Mouse (Mus musculus): ENCODE measurements around the gene Klc4. TPM values are rescaled to one million over a fixed set of nuclear protein-coding genes. Genes with fewer than 3 reads are reported as not detected.

The Klc4 gene
- polyA plus RNA-seq, 1 experiment from 2014 or later = 32.8 TPM

DNA sequence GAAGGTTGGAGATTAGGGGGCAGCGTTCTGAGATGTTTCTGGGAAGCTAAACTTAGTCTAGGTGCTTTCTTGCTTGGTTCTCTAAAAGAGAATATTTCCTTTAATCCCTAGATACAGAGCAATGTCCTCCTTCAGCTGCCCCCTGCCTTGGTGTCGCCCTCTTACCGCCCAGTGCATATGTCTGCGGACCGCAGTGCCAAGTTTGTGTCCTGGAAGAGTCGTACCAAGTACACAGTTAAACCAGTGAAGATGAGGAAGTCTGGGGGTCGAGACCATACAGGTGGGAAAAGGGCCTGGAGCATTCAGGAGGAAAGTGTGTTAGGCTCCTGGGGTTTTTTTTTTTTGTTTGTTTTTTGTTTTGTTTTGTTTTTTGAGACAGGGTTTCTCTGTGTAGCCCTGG is 1.5 kb upstream of the Klc4 start:
- Histone ChIP-seq H3K9me3 (ENCODE audit: control insufficient read depth, low read length) (no peaks in the 10 kb centered on the region), H3K4me3 (replicated peaks; ENCODE audit: low read depth, low read length) (no peak overlapping the region), H3K4me2 (ENCODE audit: low read length) (peak overlapping the region; percentile 95; the same call in 1 of the 2 replicates), H3K4me1 (ENCODE audit: control insufficient read depth, insufficient read depth, low read length) (peaks cover 38% of the 10 kb centered on the region), H3K27me3 (ENCODE audit: control insufficient read depth, insufficient read depth, low read length) (no peaks in the 10 kb centered on the region), H3K9ac (replicated peaks; ENCODE audit: low read length) (no peak overlapping the region), H3K36me3 (ENCODE audit: control insufficient read depth, insufficient read depth, low read length) (peaks cover 15% of the 10 kb centered on the region), H3K27ac (replicated peaks; ENCODE audit: low read depth, low read length) (no peak overlapping the region)
- DNase-seq (no peak), ATAC-seq (ENCODE audit: low FRiP score, low TSS enrichment) (no peak)
- 92% methylated on average over 7 of the region's 7 CpGs for WGBS

DNA sequence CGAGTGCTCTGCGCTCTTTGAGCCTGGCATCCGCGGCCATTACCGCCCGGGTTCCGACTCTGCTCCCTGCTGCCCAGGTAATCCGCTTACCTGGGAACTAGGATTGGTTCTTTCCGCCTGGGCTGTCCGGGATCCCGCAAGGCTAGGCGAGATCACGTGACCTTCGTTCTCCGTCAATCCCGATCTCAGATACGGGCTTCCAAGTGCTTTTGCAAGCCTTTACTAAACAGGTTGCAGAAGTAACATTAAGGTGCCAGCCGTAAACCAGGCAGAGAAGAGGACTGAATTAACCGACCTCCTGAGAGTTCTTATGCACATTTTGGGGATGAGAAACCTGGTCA is 470 bp upstream of the Klc4 start:
- no peaks in the 10 kb centered on the region for H3K9me3 ChIP-seq (ENCODE audit: control insufficient read depth, low read length)
- WGBS = under 1% methylated on average over 19 of the region's 19 CpGs
- ATAC-seq (ENCODE audit: low FRiP score, low TSS enrichment) (no peak; the same call in 1 of the 2 replicates), DNase-seq (no peak)
- H3K4me3 ChIP-seq (replicated peaks; ENCODE audit: low read depth, low read length) = peak overlapping the region; percentile 72
- peaks cover 22% of the 10 kb centered on the region for H3K36me3 ChIP-seq (ENCODE audit: control insufficient read depth, insufficient read depth, low read length)
- peak overlapping the region; percentile 89 for H3K27ac ChIP-seq (replicated peaks; ENCODE audit: low read depth, low read length)
- no peaks in the 10 kb centered on the region for H3K27me3 ChIP-seq (ENCODE audit: control insufficient read depth, insufficient read depth, low read length)
- peak overlapping the region; percentile 95 for H3K4me2 ChIP-seq (ENCODE audit: low read length)
- H3K4me1 ChIP-seq (ENCODE audit: control insufficient read depth, insufficient read depth, low read length) = peaks cover 31% of the 10 kb centered on the region
- peak overlapping the region; percentile 68 for H3K9ac ChIP-seq (replicated peaks; ENCODE audit: low read length)

DNA sequence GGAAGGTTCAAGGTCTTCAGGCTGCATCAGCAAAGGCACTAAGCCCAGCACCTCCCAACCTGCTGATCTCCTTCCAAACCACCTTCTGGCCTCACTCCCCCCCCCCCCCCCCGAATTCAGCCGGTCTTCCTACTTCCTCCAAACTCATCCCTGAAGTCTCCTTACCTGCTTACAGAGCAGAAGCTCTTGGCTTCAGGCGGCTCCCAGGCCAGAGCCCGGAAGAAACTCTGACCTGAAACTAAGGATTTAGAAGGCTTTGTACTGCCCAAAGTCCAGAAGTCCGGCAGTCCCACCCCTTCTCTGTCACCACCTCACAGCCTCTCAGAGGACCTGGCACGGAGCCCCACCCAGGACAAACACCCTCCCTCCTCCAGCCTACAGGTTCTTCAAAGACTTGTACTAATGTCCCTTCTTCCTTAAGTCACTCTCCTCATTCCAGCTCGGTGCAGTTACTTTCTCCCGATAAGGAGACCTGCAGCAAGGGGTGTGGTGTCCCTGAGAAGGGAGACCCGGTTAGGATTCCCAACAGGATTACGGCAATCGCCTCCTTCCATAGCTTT is 826 bp downstream of the Klc4 start:
- Histone ChIP-seq H3K27me3 (ENCODE audit: control insufficient read depth, insufficient read depth, low read length) (no peaks in the 10 kb centered on the region), H3K4me1 (ENCODE audit: control insufficient read depth, insufficient read depth, low read length) (peaks cover 25% of the 10 kb centered on the region), H3K27ac (replicated peaks; ENCODE audit: low read depth, low read length) (peak overlapping the region; percentile 26; the same call in 1 of the 2 replicates), H3K9me3 (ENCODE audit: control insufficient read depth, low read length) (no peaks in the 10 kb centered on the region), H3K36me3 (ENCODE audit: control insufficient read depth, insufficient read depth, low read length) (peaks cover 35% of the 10 kb centered on the region), H3K4me2 (ENCODE audit: low read length) (peak overlapping the region; percentile 95), H3K4me3 (replicated peaks; ENCODE audit: low read depth, low read length) (peak overlapping the region; percentile 72), H3K9ac (replicated peaks; ENCODE audit: low read length) (peak overlapping the region; percentile 73)
- ATAC-seq (ENCODE audit: low FRiP score, low TSS enrichment) (no peak), DNase-seq (no peak)
- WGBS = 12% methylated on average over 11 of the region's 11 CpGs

DNA sequence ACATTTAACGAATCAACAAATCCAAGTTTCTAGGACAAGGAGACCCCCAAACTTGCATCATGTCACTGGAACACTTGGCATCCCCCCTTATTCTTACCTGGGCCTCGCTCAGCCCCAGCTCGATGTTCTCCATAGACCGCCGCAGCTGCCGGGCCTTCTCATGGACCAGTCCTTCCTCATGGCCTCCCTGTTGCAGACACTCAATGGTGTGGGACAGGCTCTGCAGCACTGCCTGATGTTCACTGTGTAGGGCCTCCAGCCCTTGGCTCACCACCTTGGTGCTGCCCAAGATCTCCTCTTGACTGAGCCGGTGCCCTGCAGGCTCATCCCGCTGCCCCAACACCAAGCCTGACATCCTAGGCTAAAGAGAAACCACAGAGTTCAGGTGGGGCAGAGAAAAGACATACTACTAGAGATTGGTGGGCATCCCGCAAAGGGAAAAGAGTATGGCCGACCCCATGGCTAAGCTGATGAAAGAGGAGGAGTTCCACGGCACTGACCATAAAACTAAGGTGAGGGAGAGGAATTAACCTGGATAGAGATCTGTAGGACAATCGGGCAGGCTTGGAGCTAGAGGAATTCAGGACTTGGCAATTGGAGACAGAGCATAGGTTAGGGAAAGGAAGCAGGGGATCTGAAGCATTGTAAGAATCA is 1.5 kb downstream of the Klc4 start:
- Histone ChIP-seq H3K27ac (replicated peaks; ENCODE audit: low read depth, low read length) (no peak overlapping the region), H3K4me2 (ENCODE audit: low read length) (peak overlapping the region; percentile 95), H3K9ac (replicated peaks; ENCODE audit: low read length) (peak overlapping the region; percentile 73; the same call in 1 of the 2 replicates), H3K4me1 (ENCODE audit: control insufficient read depth, insufficient read depth, low read length) (peaks cover 19% of the 10 kb centered on the region), H3K4me3 (replicated peaks; ENCODE audit: low read depth, low read length) (peak overlapping the region; percentile 72), H3K9me3 (ENCODE audit: control insufficient read depth, low read length) (no peaks in the 10 kb centered on the region), H3K36me3 (ENCODE audit: control insufficient read depth, insufficient read depth, low read length) (peaks cover 42% of the 10 kb centered on the region), H3K27me3 (ENCODE audit: control insufficient read depth, insufficient read depth, low read length) (no peaks in the 10 kb centered on the region)
- DNase-seq (no peak), ATAC-seq (ENCODE audit: low FRiP score, low TSS enrichment) (no peak)
- WGBS = 89% methylated on average over 12 of the region's 12 CpGs

DNA sequence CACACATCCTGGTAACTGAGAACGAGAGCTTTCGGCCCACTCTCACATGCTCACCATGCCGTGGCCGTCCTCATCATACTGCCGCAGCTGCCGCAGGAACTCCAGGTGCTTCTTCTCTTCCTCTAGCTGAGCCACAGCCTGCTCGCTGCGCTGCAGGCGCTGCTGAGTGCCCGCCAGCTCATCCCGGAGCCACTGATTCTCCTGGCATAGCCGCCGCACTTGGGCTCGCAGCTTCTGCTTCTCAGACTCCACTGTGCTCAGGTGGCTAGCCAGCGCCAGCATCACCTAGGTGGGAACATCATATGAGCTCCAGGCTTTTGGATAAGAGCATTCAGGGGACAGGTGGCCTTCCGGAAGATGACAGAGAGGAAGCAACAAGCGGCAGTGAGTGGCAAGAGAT is 3.8 kb downstream of the Klc4 start:
- Histone ChIP-seq H3K9me3 (ENCODE audit: control insufficient read depth, low read length) (no peaks in the 10 kb centered on the region), H3K4me2 (ENCODE audit: low read length) (no peak overlapping the region), H3K4me3 (replicated peaks; ENCODE audit: low read depth, low read length) (no peak overlapping the region), H3K36me3 (ENCODE audit: control insufficient read depth, insufficient read depth, low read length) (peaks cover 46% of the 10 kb centered on the region), H3K27me3 (ENCODE audit: control insufficient read depth, insufficient read depth, low read length) (no peaks in the 10 kb centered on the region), H3K9ac (replicated peaks; ENCODE audit: low read length) (no peak overlapping the region), H3K27ac (replicated peaks; ENCODE audit: low read depth, low read length) (no peak overlapping the region), H3K4me1 (ENCODE audit: control insufficient read depth, insufficient read depth, low read length) (peaks cover 18% of the 10 kb centered on the region)
- WGBS = 95% methylated on average over 17 of the region's 17 CpGs
- DNase-seq = no peak
- no peak for ATAC-seq (ENCODE audit: low FRiP score, low TSS enrichment)

DNA sequence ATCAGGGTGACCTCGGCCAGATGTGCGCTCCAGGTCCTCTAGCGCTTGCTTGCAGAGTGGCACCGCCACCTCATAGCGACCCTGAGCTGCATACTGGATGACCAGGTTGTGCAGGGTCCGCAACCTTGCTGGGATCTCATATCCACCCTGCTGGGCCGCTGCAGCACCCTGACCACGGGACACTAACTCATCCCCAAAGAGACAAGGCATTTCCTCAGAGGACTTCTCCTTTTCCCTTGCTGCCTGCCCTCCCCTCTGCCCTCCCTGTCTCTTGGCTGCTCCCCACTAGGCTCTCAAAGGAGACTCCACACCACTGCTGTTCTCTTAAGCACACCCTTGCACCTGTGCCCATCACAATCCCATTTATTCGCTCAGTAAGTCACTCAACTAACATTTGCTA is 5.9 kb downstream of the Klc4 start:
- ATAC-seq (ENCODE audit: low FRiP score, low TSS enrichment) (no peak), DNase-seq (no peak)
- Histone ChIP-seq H3K27me3 (ENCODE audit: control insufficient read depth, insufficient read depth, low read length) (no peaks in the 10 kb centered on the region), H3K9me3 (ENCODE audit: control insufficient read depth, low read length) (no peaks in the 10 kb centered on the region), H3K9ac (replicated peaks; ENCODE audit: low read length) (no peak overlapping the region), H3K4me3 (replicated peaks; ENCODE audit: low read depth, low read length) (no peak overlapping the region), H3K4me1 (ENCODE audit: control insufficient read depth, insufficient read depth, low read length) (peaks cover 7% of the 10 kb centered on the region), H3K4me2 (ENCODE audit: low read length) (no peak overlapping the region), H3K27ac (replicated peaks; ENCODE audit: low read depth, low read length) (no peak overlapping the region), H3K36me3 (ENCODE audit: control insufficient read depth, insufficient read depth, low read length) (peaks cover 53% of the 10 kb centered on the region)
- WGBS = 85% methylated on average over 9 of the region's 9 CpGs

DNA sequence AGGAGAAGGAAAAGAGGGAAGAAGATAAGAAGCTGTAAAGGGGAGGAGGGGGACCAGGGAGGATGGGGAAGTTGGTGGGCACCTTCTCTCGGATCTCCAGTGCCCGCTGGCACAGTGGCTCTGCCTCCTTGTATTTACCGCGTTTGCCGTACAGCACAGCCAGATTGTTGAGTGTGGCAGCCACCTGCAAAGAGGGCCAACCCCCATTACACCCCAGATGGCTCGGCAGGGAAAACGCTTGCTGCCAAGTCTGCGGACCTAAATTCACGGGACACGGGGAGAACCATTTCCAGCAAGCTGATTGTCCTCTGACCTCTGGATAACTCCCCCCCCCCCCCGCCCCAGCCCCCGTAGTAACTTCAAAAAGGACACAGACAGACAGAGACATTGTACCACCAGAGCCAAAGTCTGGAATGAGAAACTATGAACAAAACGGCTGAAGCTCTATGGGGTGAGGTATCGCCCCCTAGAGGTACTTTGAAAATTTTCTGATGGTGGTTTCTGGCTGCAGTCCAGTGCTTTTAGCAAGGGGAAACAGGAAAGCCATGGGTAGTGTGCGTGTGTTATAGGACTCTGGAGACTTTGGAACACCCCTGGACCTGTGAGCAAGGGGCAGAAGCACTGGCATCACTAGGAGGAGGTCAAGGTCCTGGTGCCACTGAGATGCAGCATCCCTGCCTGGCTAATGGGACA is 8.8 kb downstream of the Klc4 start:
- Histone ChIP-seq H3K27ac (replicated peaks; ENCODE audit: low read depth, low read length) (no peak overlapping the region), H3K9ac (replicated peaks; ENCODE audit: low read length) (no peak overlapping the region)

DNA sequence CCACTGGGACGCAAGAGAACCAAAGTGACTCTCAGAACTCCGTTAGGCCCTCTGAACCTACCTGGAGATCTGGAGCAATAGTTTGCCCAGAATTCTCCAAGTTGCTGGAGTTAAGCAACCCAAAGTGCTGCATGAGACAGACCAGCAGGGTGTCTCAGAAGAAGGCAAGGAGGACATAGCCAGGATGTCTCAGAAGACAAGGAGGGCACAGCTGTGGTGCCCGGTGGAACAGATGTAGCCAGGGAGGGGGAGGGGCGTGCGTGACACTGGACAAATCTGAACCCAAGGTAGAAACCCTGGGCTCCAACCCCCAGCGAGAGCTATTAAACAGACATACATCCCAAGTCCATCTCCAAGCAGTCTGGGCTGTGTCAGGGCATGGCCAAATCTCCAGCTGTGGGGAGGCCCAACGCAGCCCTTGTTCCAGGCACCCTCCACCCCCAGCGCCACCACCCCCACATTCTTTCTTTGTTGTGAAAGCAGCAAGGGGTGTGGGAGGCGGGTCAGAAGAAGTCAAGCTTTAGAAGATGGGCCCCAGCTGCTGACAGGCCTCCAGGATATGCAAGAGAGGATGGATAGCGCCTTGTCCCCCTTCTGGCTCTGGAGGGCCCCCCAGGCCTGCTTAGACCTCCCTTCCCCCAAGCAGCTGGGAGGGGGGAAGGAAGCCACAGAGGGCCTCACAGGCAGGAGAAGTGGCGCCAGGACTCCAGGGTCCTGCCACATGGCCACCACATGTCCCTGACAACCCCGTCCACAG is 16.0 kb downstream of the Klc4 start:
- Histone ChIP-seq H3K4me3 (replicated peaks; ENCODE audit: low read depth, low read length) (peak overlapping the region; percentile 93), H3K9me3 (ENCODE audit: control insufficient read depth, low read length) (no peaks in the 10 kb centered on the region), H3K27ac (replicated peaks; ENCODE audit: low read depth, low read length) (peak overlapping the region; percentile 89), H3K4me1 (ENCODE audit: control insufficient read depth, insufficient read depth, low read length) (peaks cover 26% of the 10 kb centered on the region), H3K4me2 (ENCODE audit: low read length) (peak overlapping the region; percentile 78), H3K36me3 (ENCODE audit: control insufficient read depth, insufficient read depth, low read length) (peaks cover 36% of the 10 kb centered on the region), H3K27me3 (ENCODE audit: control insufficient read depth, insufficient read depth, low read length) (no peaks in the 10 kb centered on the region), H3K9ac (replicated peaks; ENCODE audit: low read length) (no peak overlapping the region; the same call in 1 of the 2 replicates)
- ATAC-seq (ENCODE audit: low FRiP score, low TSS enrichment) (peak; percentile 62), DNase-seq (no peak)
- 6% methylated on average over 12 of the region's 12 CpGs for WGBS

More for the DNA sequence above, 8.8 kb downstream of the Klc4 start:
- Histone ChIP-seq H3K9me3 (ENCODE audit: control insufficient read depth, low read length) (no peaks in the 10 kb centered on the region), H3K4me3 (replicated peaks; ENCODE audit: low read depth, low read length) (no peak overlapping the region), H3K36me3 (ENCODE audit: control insufficient read depth, insufficient read depth, low read length) (peaks cover 60% of the 10 kb centered on the region), H3K4me2 (ENCODE audit: low read length) (peak overlapping the region; percentile 24; the same call in 1 of the 2 replicates), H3K4me1 (ENCODE audit: control insufficient read depth, insufficient read depth, low read length) (no peaks in the 10 kb centered on the region), H3K27me3 (ENCODE audit: control insufficient read depth, insufficient read depth, low read length) (no peaks in the 10 kb centered on the region)
- peak; percentile 87 for DNase-seq
- no peak for ATAC-seq (ENCODE audit: low FRiP score, low TSS enrichment)
- 29% methylated on average over 15 of the region's 15 CpGs for WGBS

Measured in midbrain, embryonic 14.5 days (tissue).